Mouse (Mus musculus) cerebellum, adult 2 months (tissue): Measurements from ENCODE around the gene Ino80.

Source experiments
- CTCF ChIP-seq: fragments of 200-500 bp; IDR thresholded peaks from 2 replicates; pipeline ENCODE4 v1.5.1; 2011; ENCODE audit warnings: low read depth, mild to moderate bottlenecking, control low read depth, low read length, moderate library complexity, borderline replicate concordance; ENCODE audit not compliant: insufficient read depth
- POLR2A ChIP-seq: fragments of 200-500 bp; IDR thresholded peaks from 2 replicates; pipeline ENCODE4 v1.6.1; 2011; ENCODE audit warnings: low read length, control low read depth, borderline replicate concordance; ENCODE audit not compliant: insufficient read depth

- no peak for TF ChIP-seq POLR2A
- TF ChIP-seq CTCF = no peak
Measured at GRCm38 (mm10) chr2:119463114-119463775, 14.2 kb downstream of the Ino80 start.
